Comparison of ENCODE assay signal across 8 mouse cellular contexts in genomic region chr17:47151193-47151556, GRCm38 (mm10).
A peak's percentile ranks its signal among the peaks of the same experiment; 100 is the strongest.
DNase-seq lines count a peak whose midpoint lies in the region; ATAC-seq and TF ChIP-seq lines count a peak whose summit lies in the region.

No protein-coding gene starts in this region.

- no peak overlapping the region for H3K9ac ChIP-seq in lung, embryonic 14.5 days
- H3K9ac ChIP-seq in limb, embryonic 14.5 days (ENCODE audit: low read depth, low read length, severe bottlenecking) = no peak overlapping the region
- no peak overlapping the region for H3K9ac ChIP-seq in stomach, embryonic 14.5 days (replicated peaks; ENCODE audit: low read depth, low read length)

- peak; percentile 35; the same call in 1 of the 2 replicates for ATAC-seq in lung, embryonic 14.5 days (ENCODE audit: insufficient read depth)
- ATAC-seq in limb, embryonic 14.5 days (ENCODE audit: low FRiP score, low read depth) = no peak
- ATAC-seq in stomach, embryonic 14.5 days (ENCODE audit: insufficient number of reproducible peaks, insufficient read depth, low FRiP score, low read depth) = no peak

- no peaks in the 10 kb centered on the region for H3K27me3 ChIP-seq in lung, embryonic 14.5 days (ENCODE audit: insufficient read depth, low read length)
- no peaks in the 10 kb centered on the region for H3K27me3 ChIP-seq in limb, embryonic 14.5 days (ENCODE audit: control insufficient read depth, insufficient read depth, low read length)
- H3K27me3 ChIP-seq in stomach, embryonic 14.5 days (ENCODE audit: control insufficient read depth, insufficient read depth, low read length) = no peaks in the 10 kb centered on the region

- H3K9me3 ChIP-seq in lung, embryonic 14.5 days (ENCODE audit: low read depth, low read length) = no peaks in the 10 kb centered on the region
- no peaks in the 10 kb centered on the region for H3K9me3 ChIP-seq in limb, embryonic 14.5 days (ENCODE audit: control insufficient read depth, low read length)
- no peaks in the 10 kb centered on the region for H3K9me3 ChIP-seq in stomach, embryonic 14.5 days (ENCODE audit: control insufficient read depth, low read depth, low read length)

- H3K36me3 ChIP-seq in lung, embryonic 14.5 days (ENCODE audit: insufficient read depth) = peaks cover 7% of the 10 kb centered on the region; the same call in 1 of the 2 replicates
- H3K36me3 ChIP-seq in limb, embryonic 14.5 days (ENCODE audit: control insufficient read depth, insufficient read depth, low read length) = peaks cover 15% of the 10 kb centered on the region; the same call in 1 of the 2 replicates
- no peaks in the 10 kb centered on the region for H3K36me3 ChIP-seq in stomach, embryonic 14.5 days (ENCODE audit: control insufficient read depth, insufficient read depth, low read length)

- H3K4me1 ChIP-seq in lung, embryonic 14.5 days (ENCODE audit: insufficient read depth) = peaks cover 23% of the 10 kb centered on the region
- H3K4me1 ChIP-seq in limb, embryonic 14.5 days (ENCODE audit: control insufficient read depth, insufficient read depth, low read length) = peaks cover 23% of the 10 kb centered on the region
- H3K4me1 ChIP-seq in stomach, embryonic 14.5 days (ENCODE audit: control insufficient read depth, insufficient read depth, low read length) = peaks cover 43% of the 10 kb centered on the region

- peak overlapping the region; percentile 75; the same call in 1 of the 2 replicates for H3K27ac ChIP-seq in lung, embryonic 14.5 days (ENCODE audit: low read depth)
- no peak overlapping the region for H3K27ac ChIP-seq in limb, embryonic 14.5 days (replicated peaks; ENCODE audit: low read depth, low read length)
- H3K27ac ChIP-seq in stomach, embryonic 14.5 days (ENCODE audit: low read length) = peak overlapping the region; percentile 61; the same call in 1 of the 2 replicates

- no peak for TF ChIP-seq CTCF in lung, embryonic 14.5 days (IDR thresholded peaks at IDR 0.05; ENCODE audit: low read depth)

- H3K4me3 ChIP-seq in lung, embryonic 14.5 days (ENCODE audit: low read depth, low read length) = peak overlapping the region; percentile 31; the same call in 1 of the 2 replicates
- H3K4me3 ChIP-seq in limb, embryonic 14.5 days (replicated peaks; ENCODE audit: low read length) = no peak overlapping the region
- peak overlapping the region; percentile 25; the same call in 1 of the 2 replicates for H3K4me3 ChIP-seq in stomach, embryonic 14.5 days (ENCODE audit: low read depth, low read length)

- WGBS in lung, embryonic 14.5 days = 33% methylated on average over 5 of the region's 5 CpGs
- WGBS in limb, embryonic 14.5 days = 66% methylated on average over 5 of the region's 5 CpGs
- WGBS in stomach, embryonic 14.5 days = 38% methylated on average over 5 of the region's 5 CpGs

- DNase-seq in cerebellum, adult 11-12 months = peak; percentile 15
- DNase-seq in cerebellum, adult 8-10 months = no peak
- no peak for DNase-seq in lung, embryonic 14.5 days
- DNase-seq in lung, postnatal 10 days = no peak
- DNase-seq in limb, embryonic 14.5 days (ENCODE audit: low spot score) = no peak
- no peak for DNase-seq in adrenal gland, adult 8-10 months
- no peak for DNase-seq in left cerebral cortex, adult 8-10 months (ENCODE audit: low spot score in 2 of 2)

- peak overlapping the region; percentile 61 for H3K4me2 ChIP-seq in lung, embryonic 14.5 days
- H3K4me2 ChIP-seq in limb, embryonic 14.5 days (replicated peaks; ENCODE audit: low read depth, low read length, severe bottlenecking) = peak overlapping the region; percentile 43; the same call in 1 of the 2 replicates
- peak overlapping the region; percentile 50 for H3K4me2 ChIP-seq in stomach, embryonic 14.5 days (replicated peaks; ENCODE audit: low read depth, low read length)

- no peak for TF ChIP-seq POLR2A in limb, embryonic 14.5 days (IDR thresholded peaks at IDR 0.05; ENCODE audit: borderline replicate concordance, extremely low read depth, insufficient read depth, insufficient read length)
